Comparison of ENCODE assay signal across 28 mouse cellular contexts in the genomic region with DNA sequence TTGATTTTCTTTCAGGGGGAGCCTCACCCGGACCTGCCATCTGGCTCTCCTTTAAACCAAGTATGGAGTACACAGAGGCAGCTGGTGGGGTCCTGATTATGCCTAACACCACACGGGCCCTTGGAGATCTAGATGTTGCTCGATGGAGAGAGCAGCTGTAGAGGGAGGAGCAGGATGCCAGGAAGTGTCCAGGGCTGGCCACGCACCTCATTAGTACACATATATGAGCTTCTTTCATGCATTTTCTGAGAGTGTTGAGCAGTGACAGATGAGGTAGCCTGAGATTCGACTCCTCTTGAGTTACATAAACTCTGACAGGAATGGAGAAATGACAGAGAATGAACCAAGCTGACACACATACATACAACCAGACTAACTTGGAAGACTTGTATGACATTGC.
A peak's percentile ranks its signal among the peaks of the same experiment; 100 is the strongest.
DNase-seq lines count a peak whose midpoint lies in the region; ATAC-seq and TF ChIP-seq lines count a peak whose summit lies in the region.
"Had no signal": no experiment of that assay in that cellular context is flagged by ENCODE, and none has a peak within 500 bp of the region (broad histone marks: within the 10 kb centered on the region; RNA-seq: fewer than 3 reads in every experiment).

No protein-coding gene starts in this region.

- DNase-seq in hindbrain, postnatal 0 days (ENCODE audit: low spot score) = peak; percentile 3
- peak; percentile 90 for DNase-seq in lung, postnatal 0 days (ENCODE audit: low spot score)
- DNase-seq in lung, adult 2 months = no peak
- peak; percentile 15 for DNase-seq in retina, embryonic 14.5 days (ENCODE audit: low spot score)
- no peak for DNase-seq in retina, postnatal 1 day
- DNase-seq in gastrocnemius, postnatal 36 days = no peak
- DNase-seq in layer of hippocampus, adult 18-20 months (ENCODE audit: low spot score in 2 of 2) = no peak
- DNase-seq: adrenal gland, postnatal 14 days; cerebellum, adult 11-12 months; cerebellum, adult 9-11 months; gastrocnemius, postnatal 25 days; heart, adult 18-20 months; heart, postnatal 36 days; kidney, adult 18-20 months; kidney, postnatal 25 days; right cerebral cortex, postnatal 4 days; thymus, adult 18-20 months; thymus, postnatal 25 days had no signal

- WGBS in hindbrain, postnatal 0 days = 55% methylated on average over 5 of the region's 5 CpGs
- WGBS in hindbrain, embryonic 12.5 days = 58% methylated on average over 5 of the region's 5 CpGs
- 45% methylated on average over 5 of the region's 5 CpGs for WGBS in lung, postnatal 0 days
- WGBS in lung, adult 2 months = 61% methylated on average over 5 of the region's 5 CpGs

- H3K27ac ChIP-seq in hindbrain, postnatal 0 days = no peak overlapping the region
- H3K27ac ChIP-seq in hindbrain, embryonic 12.5 days = no peak overlapping the region; the same call in 1 of the 2 replicates
- no peak overlapping the region for H3K27ac ChIP-seq in lung, postnatal 0 days (ENCODE audit: low read length)
- H3K27ac ChIP-seq: forebrain, embryonic 15.5 days; hindbrain, embryonic 15.5 days; kidney, embryonic 15.5 days; layer of hippocampus, adult 2 months; liver, embryonic 15.5 days; midbrain, embryonic 12.5 days; stomach, postnatal 0 days had no signal

- no peak overlapping the region for H3K4me3 ChIP-seq in hindbrain, postnatal 0 days (ENCODE audit: low read length)
- no peak overlapping the region for H3K4me3 ChIP-seq in hindbrain, embryonic 12.5 days
- H3K4me3 ChIP-seq in lung, postnatal 0 days (ENCODE audit: low read depth, low read length) = no peak overlapping the region
- H3K4me3 ChIP-seq in lung, adult 2 months (replicated peaks; ENCODE audit: extremely low read depth, low read depth, low read length) = no peak overlapping the region
- H3K4me3 ChIP-seq: forebrain, embryonic 15.5 days; hindbrain, embryonic 15.5 days; kidney, embryonic 15.5 days; layer of hippocampus, adult 2 months; liver, embryonic 15.5 days; midbrain, embryonic 12.5 days had no signal

- no peak for TF ChIP-seq POLR2A in lung, adult 2 months (IDR thresholded peaks at IDR 0.05; ENCODE audit: borderline replicate concordance, extremely low read depth, low read depth, low read length)

- no peaks in the 10 kb centered on the region for H3K27me3 ChIP-seq in hindbrain, postnatal 0 days (ENCODE audit: insufficient read depth, low read length)
- H3K27me3 ChIP-seq in hindbrain, embryonic 12.5 days = no peaks in the 10 kb centered on the region
- no peaks in the 10 kb centered on the region for H3K27me3 ChIP-seq in lung, postnatal 0 days (replicated peaks; ENCODE audit: insufficient read depth, low read length)
- H3K27me3 ChIP-seq: forebrain, embryonic 15.5 days; hindbrain, embryonic 15.5 days; kidney, embryonic 15.5 days; liver, embryonic 15.5 days; midbrain, embryonic 12.5 days had no signal

- no peaks in the 10 kb centered on the region for H3K36me3 ChIP-seq in hindbrain, postnatal 0 days (ENCODE audit: insufficient read depth, low read length)
- H3K36me3 ChIP-seq in hindbrain, embryonic 12.5 days = no peaks in the 10 kb centered on the region
- H3K36me3 ChIP-seq in lung, postnatal 0 days (ENCODE audit: insufficient read depth, low read length) = no peaks in the 10 kb centered on the region
- H3K36me3 ChIP-seq: forebrain, embryonic 15.5 days; hindbrain, embryonic 15.5 days; kidney, embryonic 15.5 days; liver, embryonic 15.5 days; midbrain, embryonic 12.5 days had no signal

- intact Hi-C loops in gastrocnemius, postnatal 36 days (cut with DNase I) = no loop called here

- no peak for TF ChIP-seq CTCF in hindbrain, postnatal 0 days (IDR thresholded peaks at IDR 0.05; ENCODE audit: low read depth)
- no peak for TF ChIP-seq CTCF in lung, postnatal 0 days (IDR thresholded peaks at IDR 0.05)
- no peak for TF ChIP-seq CTCF in lung, adult 2 months (IDR thresholded peaks at IDR 0.05; ENCODE audit: insufficient read depth, low read length)

- no peaks in the 10 kb centered on the region for H3K9me3 ChIP-seq in hindbrain, postnatal 0 days (ENCODE audit: low read length)
- H3K9me3 ChIP-seq in hindbrain, embryonic 12.5 days (replicated peaks) = no peaks in the 10 kb centered on the region
- H3K9me3 ChIP-seq in lung, postnatal 0 days (ENCODE audit: low read length) = no peaks in the 10 kb centered on the region
- H3K9me3 ChIP-seq: forebrain, embryonic 15.5 days; hindbrain, embryonic 15.5 days; kidney, embryonic 15.5 days; liver, embryonic 15.5 days; midbrain, embryonic 12.5 days had no signal

- no peaks in the 10 kb centered on the region for H3K4me1 ChIP-seq in hindbrain, postnatal 0 days (ENCODE audit: insufficient read depth, low read length)
- H3K4me1 ChIP-seq in hindbrain, embryonic 12.5 days = peaks cover 5% of the 10 kb centered on the region
- H3K4me1 ChIP-seq in lung, postnatal 0 days (ENCODE audit: insufficient read depth, low read depth, low read length) = no peaks in the 10 kb centered on the region
- H3K4me1 ChIP-seq in lung, adult 2 months (ENCODE audit: control insufficient read depth, insufficient read depth, low read length) = no peaks in the 10 kb centered on the region
- H3K4me1 ChIP-seq: forebrain, embryonic 15.5 days; hindbrain, embryonic 15.5 days; liver, embryonic 15.5 days; midbrain, embryonic 12.5 days had no signal

- peak; percentile 65 for TF ChIP-seq EP300 in lung, postnatal 0 days (IDR thresholded peaks at IDR 0.05)

- no peak overlapping the region for H3K4me2 ChIP-seq in hindbrain, postnatal 0 days (ENCODE audit: low read depth, low read length)
- H3K4me2 ChIP-seq in hindbrain, embryonic 12.5 days (replicated peaks) = no peak overlapping the region
- no peak overlapping the region for H3K4me2 ChIP-seq in lung, postnatal 0 days (replicated peaks; ENCODE audit: low read depth, low read length)
- H3K4me2 ChIP-seq: forebrain, embryonic 15.5 days; heart, embryonic 11.5 days; hindbrain, embryonic 15.5 days; kidney, embryonic 15.5 days; liver, embryonic 15.5 days; midbrain, embryonic 12.5 days had no signal

- H3K9ac ChIP-seq in hindbrain, postnatal 0 days (replicated peaks; ENCODE audit: low read length) = no peak overlapping the region
- H3K9ac ChIP-seq in hindbrain, embryonic 12.5 days = no peak overlapping the region
- H3K9ac ChIP-seq in lung, postnatal 0 days (replicated peaks; ENCODE audit: low read depth) = no peak overlapping the region
- H3K9ac ChIP-seq: forebrain, embryonic 15.5 days; hindbrain, embryonic 15.5 days; kidney, embryonic 15.5 days; liver, embryonic 15.5 days; midbrain, embryonic 12.5 days had no signal

- ATAC-seq in hindbrain, postnatal 0 days = no peak
- no peak for ATAC-seq in hindbrain, embryonic 12.5 days (ENCODE audit: low FRiP score)
- peak; percentile 95 for ATAC-seq in lung, postnatal 0 days
- ATAC-seq: forebrain, embryonic 15.5 days; Patski had no signal

Comparison
In these comparisons a context has a peak if more than half of its experiments do, and no peak if none do; other contexts are left out.
1. DNase-seq: peak in hindbrain, postnatal 0 days (single experiment), lung, postnatal 0 days (single experiment) and retina, embryonic 14.5 days (single experiment); none in lung, adult 2 months (single experiment), retina, postnatal 1 day (single experiment), gastrocnemius, postnatal 36 days (0 of 2) and layer of hippocampus, adult 18-20 months (0 of 2).